Mouse (Mus musculus) thymus, postnatal 4 days (tissue): ENCODE data around the gene Actn1.
A peak's percentile ranks its signal among the peaks of the same experiment; 100 is the strongest.

ENCODE experiments used
- DNase-seq: peaks from one replicate; pipeline ENCODE4 v3.0.0; 2021

Gene Actn1

DNA sequence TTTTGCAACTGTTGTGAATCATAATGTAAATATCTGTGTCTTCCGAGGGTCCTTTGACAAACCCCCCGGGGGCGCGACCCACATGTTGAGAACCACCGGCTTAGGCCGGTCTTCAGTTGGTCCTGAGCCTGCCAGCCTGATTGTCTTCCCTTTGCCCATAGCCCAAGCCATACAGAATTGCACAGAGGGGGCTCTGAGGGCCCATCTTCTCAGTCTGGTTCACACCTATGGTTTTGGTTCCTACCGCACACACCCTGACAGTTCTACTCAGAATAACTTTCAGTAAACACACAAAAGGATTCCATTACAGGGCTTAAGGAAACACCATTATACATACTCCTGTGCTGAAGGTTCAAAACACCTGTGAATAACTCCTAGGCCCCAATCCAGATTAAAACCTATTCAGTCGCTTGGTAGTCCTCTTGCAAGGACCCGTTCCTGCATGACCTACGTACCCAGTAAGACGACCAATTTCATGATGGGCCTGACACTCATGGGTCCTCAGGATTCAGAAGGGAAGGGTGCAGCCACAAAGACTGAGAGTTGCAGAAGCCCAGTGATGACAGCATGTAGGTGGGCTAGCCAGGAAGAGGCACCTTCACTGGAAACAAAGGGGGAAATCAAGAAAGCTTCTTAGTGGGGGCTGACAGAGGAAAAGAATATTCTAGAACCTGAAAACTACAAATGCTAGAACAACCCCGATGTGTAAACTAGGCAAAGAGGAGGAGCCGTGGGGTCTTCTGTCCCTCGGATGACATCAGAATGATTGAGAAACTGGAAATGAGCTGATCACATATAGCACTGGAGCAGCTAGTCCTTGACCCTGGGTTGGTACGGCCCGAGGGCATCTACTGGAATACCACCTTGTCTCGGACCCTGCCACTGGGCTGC lies 128.6 kb downstream of the Actn1 start:
- peak; percentile 37 for DNase-seq

- DNase-seq, result peak; percentile 45
Measured at GRCm38 (mm10) chr12:80130558-80131358, 129.4 kb downstream of the Actn1 start.

GRCm38 (mm10) chr12:80129531-80129930 lies 130.6 kb downstream of the Actn1 start:
- DNase-seq, result peak; percentile 78

DNA sequence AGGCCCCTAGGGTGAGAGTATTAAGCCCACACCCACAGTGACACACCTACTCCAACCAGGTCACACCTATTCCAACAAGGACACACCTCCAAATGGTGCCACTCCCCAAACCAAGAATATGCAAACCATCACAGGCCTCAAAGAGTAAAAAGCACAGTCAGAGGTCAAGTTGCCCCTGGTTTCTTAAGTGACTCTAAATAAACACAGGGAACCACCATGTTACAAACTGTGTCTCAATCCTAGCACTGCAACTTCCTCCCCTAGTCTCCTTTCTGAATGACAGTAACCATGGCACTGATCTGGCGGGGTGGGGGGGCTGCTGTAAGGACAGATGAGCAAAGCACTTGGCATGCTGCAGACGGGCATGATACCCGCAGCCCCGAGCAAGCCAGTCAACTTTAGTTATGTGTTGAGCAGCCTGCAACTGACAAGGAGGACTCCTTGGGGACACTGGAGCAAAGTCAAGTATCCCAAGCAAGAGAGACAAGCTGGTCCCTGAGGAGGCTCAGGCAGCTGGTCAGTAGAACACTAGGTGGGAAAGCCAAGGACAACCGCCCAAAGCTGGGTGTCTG lies 132.9 kb downstream of the Actn1 start:
- no peak for DNase-seq

- DNase-seq, result no peak
Measured at GRCm38 (mm10) chr12:80125316-80125715, 134.9 kb downstream of the Actn1 start.

DNA sequence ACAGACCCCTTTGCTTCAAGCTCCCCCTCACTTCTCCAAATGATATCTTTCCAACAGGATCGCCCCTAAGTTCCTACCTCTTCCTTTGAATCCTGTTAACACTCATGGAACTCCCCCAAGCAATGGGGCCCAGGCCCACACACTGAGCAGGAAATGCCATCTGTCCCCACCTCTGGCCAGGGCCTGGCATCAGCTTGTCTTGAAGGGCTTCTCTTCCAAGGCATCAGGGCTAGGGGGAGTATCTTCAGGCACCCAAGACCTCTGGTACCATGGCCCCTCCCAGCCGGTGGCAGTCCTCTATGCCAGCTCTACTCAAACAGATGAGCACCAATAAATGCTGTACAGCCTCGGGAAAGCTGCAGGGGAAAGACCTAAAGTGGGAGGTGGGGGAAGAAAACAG lies 135.4 kb downstream of the Actn1 start:
- peak; percentile 10 for DNase-seq

DNA sequence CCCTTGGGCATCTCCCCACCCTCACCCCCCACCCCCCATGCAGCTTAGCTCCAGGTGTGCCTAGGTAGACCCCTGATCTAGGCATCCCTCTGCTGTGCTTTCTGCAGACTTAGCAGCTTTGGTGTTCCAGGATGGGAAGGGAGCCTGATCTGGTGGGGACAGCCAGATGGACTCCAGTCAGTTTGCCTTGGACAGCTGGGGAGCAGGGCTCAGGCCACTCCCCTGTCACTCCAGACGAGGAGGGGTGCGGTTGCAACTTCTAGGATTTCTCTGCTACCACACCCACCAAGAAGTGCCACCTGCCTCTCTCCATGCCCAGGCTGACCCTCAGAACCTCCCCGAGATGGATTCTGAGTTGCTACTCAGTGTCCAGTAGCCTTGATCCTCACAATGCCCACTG lies 136.0 kb downstream of the Actn1 start:
- peak; percentile 8 for DNase-seq

- DNase-seq, result no peak
Measured at GRCm38 (mm10) chr12:80123227-80123803, 136.9 kb downstream of the Actn1 start.

- DNase-seq, result no peak
Measured at GRCm38 (mm10) chr12:80121438-80121837, 138.7 kb downstream of the Actn1 start.

DNA sequence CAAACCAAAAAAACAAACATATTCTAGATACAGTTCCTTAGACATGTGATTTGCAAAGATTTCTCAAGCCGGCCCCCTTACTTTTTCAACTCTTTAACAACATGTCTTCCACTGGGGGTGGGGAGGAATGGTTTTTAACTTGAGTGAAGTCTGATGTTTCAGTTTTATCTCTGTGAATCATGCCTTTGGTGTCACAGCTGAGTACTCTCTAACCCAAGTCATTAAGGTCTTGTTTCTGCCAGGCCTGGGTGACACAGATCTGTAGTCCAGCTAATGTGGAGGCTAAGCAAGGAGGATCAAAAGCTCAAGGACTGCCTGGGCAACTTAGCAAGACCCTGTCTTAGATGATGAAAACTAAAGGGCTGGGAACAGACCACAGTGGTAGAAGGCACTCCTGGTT lies 141.6 kb downstream of the Actn1 start:
- no peak for DNase-seq
